Mouse (Mus musculus): ENCODE results near the gene Lmo2.

GRCm38 (mm10) chr2:103926586-103927113, 31.1 kb upstream of the Lmo2 start:
- TF ChIP-seq CTCF (conservative IDR thresholded peaks at IDR 0.05; ENCODE audit: low read length) = no peak
- TF ChIP-seq POU5F1 (IDR thresholded peaks at IDR 0.05; ENCODE audit: borderline replicate concordance, low read length) = no peak

Data from E14TG2a.4 (cell line).